Mouse (Mus musculus) intestine, postnatal 0 days (tissue): Measurements from ENCODE around the gene Abi1. TPM values are rescaled to one million over a fixed set of nuclear protein-coding genes. Genes with fewer than 3 reads are reported as not detected.
"Not testable (repeated sequence)": the region's sequence is repeated elsewhere in the genome, so short reads cannot be mapped to it uniquely, and the experiment has no call there.

Experiments
- ATAC-seq: fragments of 200-750 bp; cut with Nextera tagmentation; 2 replicates; pipeline ENCODE4 v1.8.0; 2017; ENCODE audit warnings: mild to moderate bottlenecking, moderate TSS enrichment, moderate library complexity
- H3K27ac ChIP-seq: fragments of 300-500 bp; sonication (generic); 2 replicates; pipeline ENCODE4 v1.5.1; 2014; ENCODE audit warnings: mild to moderate bottlenecking, low read depth, low read length, moderate library complexity
- H3K27me3 ChIP-seq: fragments of 300-500 bp; sonication (generic); replicated peaks from 2 replicates; pipeline ENCODE4 v1.6.1; 2014; ENCODE audit warnings: low read length, mixed read lengths; ENCODE audit not compliant: control insufficient read depth, insufficient read depth
- H3K36me3 ChIP-seq: fragments of 300-500 bp; sonication (generic); 2 replicates; pipeline ENCODE4 v1.6.1; 2014; ENCODE audit warnings: mild to moderate bottlenecking, moderate library complexity; ENCODE audit not compliant: control insufficient read depth, insufficient read depth
- H3K4me1 ChIP-seq: fragments of 300-500 bp; sonication (generic); replicated peaks from 2 replicates; pipeline ENCODE4 v1.6.1; 2014; ENCODE audit warnings: antibody characterized with exemption, low read length, mixed read lengths; ENCODE audit not compliant: control insufficient read depth, insufficient read depth
- H3K4me2 ChIP-seq: fragments of 300-500 bp; sonication (generic); replicated peaks from 2 replicates; pipeline ENCODE4 v1.6.1; 2014; ENCODE audit warnings: low read depth, mild to moderate bottlenecking, moderate library complexity
- H3K4me3 ChIP-seq: fragments of 300-500 bp; sonication (generic); 2 replicates; pipeline ENCODE4 v1.5.1; 2014; ENCODE audit warnings: low read depth, low read length
- H3K9ac ChIP-seq: fragments of 300-500 bp; sonication (generic); 2 replicates; pipeline ENCODE4 v1.6.1; 2014; ENCODE audit warnings: mild to moderate bottlenecking, low read depth, low read length
- H3K9me3 ChIP-seq: fragments of 300-500 bp; sonication (generic); 2 replicates; pipeline ENCODE4 v1.6.1; 2016; ENCODE audit warnings: mixed run types; ENCODE audit not compliant: control insufficient read depth
- CTCF ChIP-seq: sonication (generic); IDR thresholded peaks from 2 replicates; pipeline ENCODE4 v1.5.1; 2016; ENCODE audit warnings: low read depth, mild to moderate bottlenecking, control low read depth, antibody characterized with exemption, moderate library complexity
- WGBS: fragments of 180-500 bp; shearing (Covaris S2); extraction: QIAGEN DNeasy Blood & Tissue Kit; methylation state at CpG from one replicate; pipeline ENCODE4 v1.1.7; 2014; 5-methylcytosine and 5-hydroxymethylcytosine counted together
- polyA plus RNA-seq: library from polyadenylated mRNA; unstranded; fragments of >200 nt; fragmentation: Nextera tagmentation; extraction: Ambion mirVana; gene quantifications from 2 replicates; pipeline ENCODE4 v1.2.1, GENCODE M21; 2015

Abi1 gene
- polyA plus RNA-seq, 1 experiment from 2014 or later = 38.1 TPM

- H3K36me3 ChIP-seq = peaks cover 10% of the 10 kb centered on the region; the same call in 1 of the 2 replicates
- H3K27ac ChIP-seq = no peak overlapping the region
- no peak overlapping the region for H3K9ac ChIP-seq
- no peak overlapping the region for H3K4me3 ChIP-seq
- ATAC-seq = no peak
- 92% methylated on average over 2 of the region's 2 CpGs for WGBS
- H3K4me1 ChIP-seq = no peaks in the 10 kb centered on the region
- no peaks in the 10 kb centered on the region for H3K27me3 ChIP-seq
- no peak overlapping the region for H3K4me2 ChIP-seq
- TF ChIP-seq CTCF = peak; percentile 36
- H3K9me3 ChIP-seq = no peaks in the 10 kb centered on the region
These were observed 78.4 kb downstream of the Abi1 start for GRCm38 (mm10) chr2:22961681-22962080.

GRCm38 (mm10) chr2:22957415-22957814 is 82.6 kb downstream of the Abi1 start:
- no peak for ATAC-seq
- H3K4me2 ChIP-seq = no peak overlapping the region

GRCm38 (mm10) chr2:22955914-22956313 is 84.1 kb downstream of the Abi1 start:
- Histone ChIP-seq H3K27ac (no peak overlapping the region), H3K27me3 (no peaks in the 10 kb centered on the region), H3K4me1 (no peaks in the 10 kb centered on the region), H3K4me2 (no peak overlapping the region), H3K36me3 (0 out of 2 replicates have a peak, but pooled peaks cover 4% of the 10 kb centered on the region), H3K9me3 (no peaks in the 10 kb centered on the region), H3K4me3 (no peak overlapping the region), H3K9ac (no peak overlapping the region)
- TF ChIP-seq CTCF = no peak
- WGBS = 88% methylated on average over 5 of the region's 5 CpGs
- no peak for ATAC-seq

More at GRCm38 (mm10) chr2:22957415-22957814, 82.6 kb downstream of the Abi1 start:
- H3K27ac ChIP-seq = no peak overlapping the region
- WGBS = 100% methylated on average over 1 of the region's 1 CpGs
- H3K27me3 ChIP-seq = no peaks in the 10 kb centered on the region
- H3K9me3 ChIP-seq = no peaks in the 10 kb centered on the region
- no peaks in the 10 kb centered on the region for H3K4me1 ChIP-seq
- H3K9ac ChIP-seq = no peak overlapping the region
- no peak for TF ChIP-seq CTCF
- no peak overlapping the region for H3K4me3 ChIP-seq
- H3K36me3 ChIP-seq = peaks cover 10% of the 10 kb centered on the region; the same call in 1 of the 2 replicates

- H3K36me3 ChIP-seq = 0 out of 2 replicates have a peak, but pooled peaks cover 4% of the 10 kb centered on the region
- no peak for ATAC-seq
- H3K9me3 ChIP-seq = no peaks in the 10 kb centered on the region
- H3K4me2 ChIP-seq = no peak overlapping the region
- 94% methylated on average over 4 of the region's 4 CpGs for WGBS
- H3K9ac ChIP-seq = no peak overlapping the region
- TF ChIP-seq CTCF = no peak
- no peaks in the 10 kb centered on the region for H3K27me3 ChIP-seq
- no peaks in the 10 kb centered on the region for H3K4me1 ChIP-seq
- H3K4me3 ChIP-seq = no peak overlapping the region
- no peak overlapping the region for H3K27ac ChIP-seq
These were observed 85.8 kb downstream of the Abi1 start for GRCm38 (mm10) chr2:22954278-22954677.

GRCm38 (mm10) chr2:22949956-22950355 is 90.1 kb downstream of the Abi1 start:
- Histone ChIP-seq H3K4me3 (no peak overlapping the region), H3K27me3 (no peaks in the 10 kb centered on the region), H3K4me2 (no peak overlapping the region), H3K27ac (no peak overlapping the region), H3K36me3 (peaks cover 7% of the 10 kb centered on the region), H3K4me1 (no peaks in the 10 kb centered on the region), H3K9ac (no peak overlapping the region), H3K9me3 (no peaks in the 10 kb centered on the region)
- TF ChIP-seq CTCF = no peak
- WGBS = 45% methylated on average over 4 of the region's 4 CpGs
- ATAC-seq = no peak

GRCm38 (mm10) chr2:22933556-22933955 is 106.5 kb downstream of the Abi1 start:
- H3K4me1 ChIP-seq = no peaks in the 10 kb centered on the region
- H3K9me3 ChIP-seq = no peaks in the 10 kb centered on the region
- no peak overlapping the region for H3K9ac ChIP-seq
- no peak for ATAC-seq
- 97% methylated on average over 1 of the region's 1 CpGs for WGBS
- H3K4me3 ChIP-seq = no peak overlapping the region
- H3K36me3 ChIP-seq = peaks cover 15% of the 10 kb centered on the region
- no peak overlapping the region for H3K27ac ChIP-seq
- no peaks in the 10 kb centered on the region for H3K27me3 ChIP-seq
- no peak for TF ChIP-seq CTCF
- H3K4me2 ChIP-seq = no peak overlapping the region

GRCm38 (mm10) chr2:22928259-22928658 is 111.8 kb downstream of the Abi1 start:
- Histone ChIP-seq H3K4me3 (no peak overlapping the region), H3K27me3 (no peaks in the 10 kb centered on the region), H3K36me3 (peaks cover 5% of the 10 kb centered on the region), H3K27ac (no peak overlapping the region), H3K4me1 (no peaks in the 10 kb centered on the region), H3K9me3 (no peaks in the 10 kb centered on the region), H3K9ac (no peak overlapping the region), H3K4me2 (no peak overlapping the region)
- 90% methylated on average over 2 of the region's 2 CpGs for WGBS
- no peak for TF ChIP-seq CTCF
- ATAC-seq = no peak

- H3K4me2 ChIP-seq, H3K27ac ChIP-seq, H3K9me3 ChIP-seq, H3K4me1 ChIP-seq, H3K9ac ChIP-seq, H3K4me3 ChIP-seq, H3K36me3 ChIP-seq, H3K27me3 ChIP-seq, ATAC-seq: not testable (repeated sequence)
- 94% methylated on average over 2 of the region's 3 CpGs for WGBS
These were observed 114.1 kb downstream of the Abi1 start for GRCm38 (mm10) chr2:22925911-22926310.
